Mouse (Mus musculus): ENCODE measurements at regions not wholly inside any gene's neighbourhood (a gene's known extent, or its start where the extent isn't known, plus 50 kb on each side); places are given as distances from the start of the nearest gene placed in this dataset.

DNA sequence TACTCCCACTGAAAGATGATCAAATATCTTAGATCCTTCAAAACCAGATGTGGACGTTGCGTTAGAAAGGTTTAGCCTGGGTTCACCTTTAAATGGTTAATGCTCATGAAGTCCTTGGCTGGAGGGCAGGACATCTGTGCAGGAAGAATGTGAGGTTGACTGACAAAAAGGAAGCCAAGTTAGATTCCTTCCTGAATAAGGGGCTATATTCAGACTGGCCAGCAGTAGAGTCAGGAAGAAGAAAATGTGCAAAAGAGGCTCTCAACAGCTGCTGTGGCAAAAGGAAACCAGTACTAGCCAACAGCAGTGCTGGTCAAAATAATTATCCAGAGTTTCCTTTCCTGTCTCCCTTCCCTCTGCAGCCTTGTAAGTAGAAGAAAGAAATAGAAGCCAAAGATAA, 582.0 kb upstream of the Marcks start:
- no peak for TF ChIP-seq EP300 (IDR thresholded peaks at IDR 0.05; ENCODE audit: low read depth)
- TF ChIP-seq CTCF (IDR thresholded peaks at IDR 0.05; ENCODE audit: low read depth), result no peak
